Mouse (Mus musculus): Measurements from ENCODE around the gene Baz2a.
A peak's percentile ranks its signal among the peaks of the same experiment; 100 is the strongest.
"Not testable (repeated sequence)": the region's sequence is repeated elsewhere in the genome, so short reads cannot be mapped to it uniquely, and the experiment has no call there.

Baz2a gene

DNA sequence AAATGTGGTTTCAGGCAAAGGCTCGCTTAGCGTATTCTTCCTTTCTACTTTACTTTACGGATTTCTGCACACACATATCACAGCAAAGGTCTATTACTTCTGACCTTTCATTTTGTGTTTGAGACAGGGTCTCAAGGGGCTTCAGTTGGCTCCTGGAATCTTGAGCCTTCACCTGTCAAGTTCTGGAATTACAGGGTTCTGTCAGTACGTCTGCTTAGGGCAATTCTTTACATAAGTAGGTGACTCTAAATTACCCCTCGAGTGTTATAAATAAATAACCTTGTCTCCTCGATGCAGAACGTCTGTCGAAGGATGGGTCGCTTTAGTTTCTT is 8.9 kb upstream of the Baz2a start:
- DNase-seq: no peak

DNA sequence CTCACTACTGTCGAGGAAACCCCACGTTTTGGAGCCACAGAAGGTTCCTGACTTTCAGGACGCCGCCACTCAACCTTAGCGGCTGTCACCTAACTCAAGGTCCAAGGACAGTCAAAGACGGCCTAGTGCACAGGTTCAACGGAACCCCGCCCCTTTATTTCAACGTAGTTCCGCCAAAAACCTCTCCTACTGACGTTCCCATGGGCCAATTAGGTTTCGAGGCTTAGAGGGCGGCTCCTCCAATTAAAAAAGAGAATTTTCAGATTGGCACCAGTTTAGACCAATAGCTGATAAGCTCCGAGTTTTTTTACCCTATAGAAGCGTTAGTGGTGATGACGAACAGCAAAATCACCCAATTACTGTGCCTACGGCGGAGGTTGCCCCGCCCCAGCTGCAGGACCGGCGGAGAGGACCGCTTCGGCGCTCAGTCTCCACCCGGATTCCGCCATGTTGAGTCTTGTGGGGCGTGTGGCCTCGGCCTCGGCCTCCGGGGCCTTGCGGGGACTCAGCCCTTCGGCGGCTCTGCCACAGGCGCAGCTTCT is 8.4 kb upstream of the Baz2a start, which contains the start of gene Atp5b:
Gene Atp5b (plus strand): TSS at position 394 of the 542 bp plus-strand sequence.
- DNase-seq: peak; percentile 99

DNA sequence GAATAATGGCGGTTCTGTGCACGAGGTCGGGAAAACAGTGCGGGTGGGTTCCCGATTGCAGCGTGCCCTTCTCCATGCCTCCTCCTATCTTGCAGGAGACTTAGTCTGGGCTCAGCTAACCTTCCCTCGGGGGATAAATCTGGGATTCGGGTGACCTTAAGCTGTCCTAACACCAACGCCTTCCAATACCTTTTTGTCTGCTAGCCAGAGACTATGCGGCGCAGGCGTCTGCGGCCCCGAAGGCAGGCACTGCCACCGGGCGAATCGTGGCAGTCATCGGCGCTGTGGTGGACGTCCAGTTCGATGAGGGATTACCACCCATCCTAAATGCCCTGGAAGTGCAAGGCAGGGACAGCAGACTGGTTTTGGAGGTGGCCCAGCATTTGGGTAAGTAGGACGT is 7.7 kb upstream of the Baz2a start:
- DNase-seq: no peak

DNA sequence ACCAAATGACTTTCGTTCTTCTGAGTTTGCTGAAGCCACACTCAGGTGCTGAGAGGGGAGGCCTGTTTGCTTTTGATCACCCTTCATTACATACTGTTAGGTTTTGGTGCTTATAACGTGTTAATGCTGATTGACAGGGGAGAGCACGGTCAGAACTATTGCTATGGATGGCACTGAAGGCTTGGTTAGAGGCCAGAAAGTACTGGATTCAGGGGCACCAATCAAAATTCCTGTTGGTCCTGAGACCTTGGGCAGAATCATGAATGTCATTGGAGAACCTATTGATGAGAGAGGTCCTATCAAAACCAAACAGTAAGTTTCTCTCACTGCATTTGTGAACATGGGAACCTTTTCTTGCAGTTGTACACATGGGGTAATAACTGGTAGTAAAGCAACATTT is 7.2 kb upstream of the Baz2a start:
- no peak for DNase-seq

DNA sequence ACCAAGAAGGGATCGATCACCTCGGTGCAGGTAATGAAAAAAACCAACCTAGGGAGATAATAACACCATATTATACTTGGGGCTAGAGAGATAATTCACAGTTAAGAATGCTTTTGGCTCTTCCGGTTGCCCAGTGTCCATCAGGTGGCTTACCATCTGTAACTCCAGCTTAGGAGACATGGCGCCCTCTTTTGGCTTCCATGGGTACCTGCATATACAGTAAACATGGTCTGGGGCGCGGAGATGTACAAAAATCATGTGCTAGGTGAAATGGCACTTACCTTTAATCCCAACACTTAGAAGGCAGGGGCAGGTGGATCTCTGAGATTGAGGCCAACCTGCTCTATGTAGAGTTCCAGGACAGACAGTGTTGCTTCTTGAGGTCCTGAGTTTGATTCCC is 5.0 kb upstream of the Baz2a start:
- DNase-seq: no peak

DNA sequence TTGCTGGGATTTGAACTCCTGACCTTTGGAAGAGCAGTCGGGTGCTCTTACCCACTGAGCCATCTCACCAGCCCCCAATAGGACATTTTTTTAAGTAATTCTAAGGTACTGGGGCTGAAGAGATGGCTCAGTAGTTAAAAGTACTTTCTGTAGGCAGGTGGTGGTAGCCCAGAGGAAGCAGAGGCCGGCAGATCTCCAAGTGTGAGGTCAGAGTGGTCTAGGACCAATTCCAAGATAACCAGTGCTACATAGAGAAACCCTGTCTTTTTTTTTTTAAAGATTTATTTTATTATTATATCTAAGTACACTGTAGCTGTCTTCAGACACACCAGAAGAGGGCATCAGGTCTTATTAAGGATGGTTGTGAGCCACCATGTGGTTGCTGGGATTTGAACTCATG is 4.2 kb upstream of the Baz2a start:
- not testable (repeated sequence) for DNase-seq

DNA sequence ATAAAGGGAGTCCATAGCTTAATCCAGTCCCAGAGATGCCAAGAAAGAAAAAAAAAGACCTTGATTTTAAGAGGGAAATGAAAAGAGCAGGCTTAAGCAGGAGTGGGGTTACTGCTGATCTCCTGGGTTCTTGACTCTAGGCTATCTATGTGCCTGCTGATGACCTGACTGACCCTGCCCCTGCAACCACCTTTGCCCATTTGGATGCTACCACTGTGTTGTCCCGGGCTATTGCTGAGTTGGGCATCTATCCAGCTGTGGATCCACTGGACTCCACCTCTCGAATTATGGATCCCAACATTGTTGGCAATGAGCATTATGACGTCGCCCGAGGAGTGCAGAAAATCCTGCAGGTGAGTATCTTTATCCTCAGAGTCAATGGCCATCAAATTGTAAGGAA is 3.2 kb upstream of the Baz2a start:
- no peak for DNase-seq

DNA sequence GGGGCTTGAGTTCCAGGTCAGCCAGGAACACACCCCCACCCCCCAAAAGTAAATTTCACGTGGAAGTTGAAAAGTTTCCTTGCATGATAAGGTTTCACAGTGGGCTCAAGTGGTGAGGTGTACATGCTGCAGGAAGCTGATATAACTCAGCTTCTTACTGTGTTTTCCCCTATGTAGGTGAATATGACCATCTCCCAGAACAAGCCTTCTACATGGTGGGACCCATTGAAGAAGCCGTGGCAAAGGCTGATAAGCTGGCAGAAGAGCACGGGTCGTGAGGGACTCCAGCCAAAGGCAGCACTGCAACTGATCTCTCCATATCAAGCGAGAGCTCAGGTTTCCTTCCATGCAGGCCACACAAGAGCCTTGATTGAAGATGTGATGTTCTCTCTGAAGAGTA is 1.5 kb upstream of the Baz2a start:
- DNase-seq: no peak

DNA sequence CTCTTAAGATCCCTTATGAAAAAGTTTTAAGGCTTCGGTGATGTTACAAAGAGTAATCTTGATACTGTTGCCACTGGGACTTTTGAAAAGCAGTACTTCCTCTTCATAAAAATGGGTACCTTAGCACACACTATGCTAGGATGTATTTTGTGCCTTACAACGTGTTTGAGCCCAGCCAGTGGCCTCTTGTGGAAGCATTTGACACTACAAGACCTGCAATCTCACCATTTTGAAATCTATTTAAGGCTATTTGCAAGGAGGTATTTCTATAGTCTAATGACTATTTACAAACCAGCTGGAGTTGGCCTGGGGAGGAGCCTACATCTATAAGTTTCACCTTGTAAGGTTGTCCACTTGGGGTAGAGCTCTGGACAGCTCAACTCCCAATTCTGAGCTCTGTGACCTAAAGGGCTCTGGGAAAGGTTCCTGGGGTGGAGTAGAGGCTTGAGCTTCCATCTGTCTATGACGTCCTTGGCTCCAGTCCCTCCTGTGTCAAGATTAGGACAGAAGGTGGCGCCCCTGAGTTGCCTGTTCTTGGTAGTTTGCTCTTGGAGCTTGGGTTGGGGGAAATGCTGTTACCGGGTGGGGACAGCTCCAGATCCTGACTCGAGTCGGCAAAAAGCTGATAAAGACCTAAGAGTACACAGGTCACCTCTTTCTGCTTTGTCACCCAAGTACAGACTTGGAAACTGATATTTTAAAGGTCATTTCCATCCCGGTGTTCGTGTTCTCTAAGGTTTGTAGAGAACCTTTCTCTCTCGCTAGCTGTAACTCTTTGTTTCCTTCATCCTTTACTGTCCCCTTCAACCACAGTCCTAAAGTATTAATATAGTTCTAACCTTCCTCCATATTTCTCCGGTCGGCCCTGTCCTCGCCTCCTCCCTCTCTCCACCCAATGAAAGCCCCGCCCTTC is 470 bp upstream of the Baz2a start:
- peak; percentile 92 for DNase-seq

DNA sequence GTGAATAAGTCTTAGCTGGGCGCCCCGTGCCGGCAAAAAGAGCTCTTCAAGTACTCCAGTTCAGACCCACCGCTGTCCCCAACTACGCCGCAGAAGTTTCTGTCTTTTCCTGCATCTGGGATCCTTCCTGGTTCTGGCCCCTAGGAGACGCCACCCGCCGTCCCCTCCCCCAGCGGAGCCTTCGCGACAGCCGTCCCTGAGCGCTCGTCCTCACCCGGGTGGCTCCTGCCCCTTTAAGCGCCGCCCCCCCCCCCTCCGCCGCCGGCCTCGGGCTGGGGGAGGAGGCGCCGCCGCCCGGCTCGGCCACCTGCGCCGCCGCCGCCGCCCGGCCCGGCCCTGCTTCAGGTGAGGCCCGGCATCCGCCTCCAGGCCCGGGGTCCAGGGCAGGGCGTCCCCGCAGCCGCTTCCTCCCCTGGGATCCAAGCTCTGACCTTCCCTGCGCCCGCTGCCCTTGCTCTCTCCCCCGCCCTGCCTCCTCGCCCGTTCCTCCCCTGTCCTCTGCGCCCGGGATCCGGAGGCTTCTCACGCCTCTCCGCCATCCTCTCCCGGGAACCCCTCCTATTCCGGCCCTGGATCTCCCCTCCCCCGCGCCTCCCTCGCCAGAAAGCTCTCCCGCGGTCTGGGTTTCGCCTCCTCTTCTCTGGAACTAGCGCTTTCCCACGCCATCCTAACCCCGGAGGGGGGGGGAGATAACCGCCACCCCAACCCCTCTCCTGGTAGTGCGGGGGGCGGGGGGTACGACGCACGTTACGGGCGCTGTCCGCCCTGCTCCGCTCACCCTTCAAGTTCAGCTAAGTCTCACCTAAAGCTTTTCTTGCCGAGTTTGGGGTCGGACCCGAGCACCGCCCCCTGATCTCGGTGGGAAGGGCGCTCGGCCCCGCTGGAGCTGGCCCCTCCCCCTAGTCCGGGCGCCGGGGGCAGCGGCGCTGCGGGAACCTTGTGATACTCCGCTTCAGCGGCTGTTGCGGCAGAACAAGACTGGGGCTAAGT is 1.4 kb downstream of the Baz2a start:
- DNase-seq: peak; percentile 91

DNA sequence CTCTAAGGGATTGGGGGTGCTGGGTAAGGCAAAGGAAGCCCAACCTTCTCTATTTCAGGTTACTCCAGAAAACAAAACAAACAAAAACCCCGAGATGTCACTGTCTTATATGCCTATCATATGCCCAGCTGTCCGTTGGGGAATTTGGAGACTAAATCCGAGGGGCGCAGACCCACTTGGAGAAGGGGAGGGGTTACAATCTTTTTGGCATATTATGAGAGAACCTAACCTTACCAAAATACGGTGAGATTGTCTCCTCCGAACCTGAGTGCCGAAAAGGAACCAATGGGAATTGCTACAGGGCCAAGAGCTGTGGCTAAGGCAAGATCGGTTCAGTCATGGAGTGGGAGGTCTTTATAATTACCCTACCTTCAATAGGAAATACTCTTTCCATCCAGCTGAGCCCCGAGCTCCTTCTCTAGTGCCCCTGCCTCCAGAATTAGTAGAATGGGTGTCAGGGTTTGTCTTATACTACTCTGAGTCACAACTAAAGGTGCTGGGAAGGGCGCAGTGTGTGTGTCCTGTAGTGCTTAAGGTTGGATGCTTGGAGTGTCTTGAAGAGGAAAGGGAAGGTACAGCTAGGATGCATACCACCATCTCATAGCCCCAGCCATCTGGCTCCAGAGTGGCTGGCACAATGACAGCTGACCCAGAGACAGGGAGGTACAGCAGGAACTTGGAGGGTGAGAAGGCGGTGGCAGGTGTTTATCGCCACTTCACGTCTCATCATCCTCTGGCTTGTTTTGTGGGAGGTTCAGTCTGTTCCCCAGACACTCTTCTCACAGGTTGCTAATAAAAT is 2.3 kb downstream of the Baz2a start:
- no peak for DNase-seq

DNA sequence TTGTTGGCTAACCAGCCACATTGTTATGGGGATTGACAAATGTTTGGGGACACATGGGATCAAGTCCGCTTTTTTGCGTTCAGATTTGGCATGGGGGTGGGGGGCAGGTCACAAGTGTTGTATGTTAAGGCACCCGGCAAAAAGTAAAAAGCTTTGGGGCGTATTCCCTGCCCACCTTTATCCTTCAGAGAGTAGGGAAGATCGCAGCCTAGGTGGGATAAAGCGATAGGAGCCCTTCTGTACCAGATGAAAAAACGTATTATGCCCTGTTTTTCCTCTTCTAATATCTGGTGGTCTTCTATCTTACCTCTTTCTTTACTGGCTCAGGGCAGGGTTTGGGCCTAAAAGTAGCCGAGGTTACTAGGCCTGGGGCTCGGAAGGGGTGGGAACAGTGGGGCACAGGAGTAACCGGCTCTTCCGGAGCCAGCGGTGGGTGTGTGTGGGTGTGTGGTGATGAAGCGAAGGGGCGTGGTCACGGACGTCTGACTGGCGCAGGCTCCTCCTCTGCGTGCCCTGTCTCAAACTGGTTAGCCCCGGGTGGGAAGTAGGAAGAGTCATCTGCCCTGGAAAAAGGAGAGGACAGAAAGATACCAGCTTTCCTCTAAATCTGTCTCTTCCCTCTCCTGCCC is 3.1 kb downstream of the Baz2a start:
- peak; percentile 95 for DNase-seq

DNA sequence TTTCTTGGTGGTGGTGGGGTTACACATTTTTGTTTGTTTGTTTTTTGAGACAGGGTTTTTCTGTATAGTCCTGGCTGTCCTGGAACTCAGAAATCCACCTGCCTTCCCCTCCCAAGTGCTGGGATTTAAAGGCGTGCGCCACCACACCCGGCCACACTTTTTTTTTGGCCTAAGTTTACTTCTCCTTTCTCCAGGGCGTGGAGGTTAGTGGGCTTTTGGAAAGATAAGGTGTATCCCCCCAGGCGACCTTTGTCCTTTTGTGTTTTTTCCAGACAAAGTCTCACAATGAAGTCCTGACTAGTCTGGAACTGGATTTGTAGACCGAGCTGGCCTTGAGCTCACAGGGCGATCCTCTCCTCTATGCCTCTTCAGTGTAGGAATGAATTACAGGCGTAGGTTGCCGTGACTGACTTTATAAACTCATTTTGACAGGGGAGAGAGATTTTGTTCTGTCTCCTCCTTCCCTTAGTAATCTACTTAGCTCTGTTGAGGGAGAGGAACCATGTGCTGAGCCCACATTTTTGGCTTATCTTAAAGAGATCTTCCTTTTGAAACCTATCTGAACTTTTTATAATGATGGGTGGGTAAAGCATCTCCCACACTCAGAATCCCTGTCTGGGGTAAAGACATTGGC is 3.7 kb downstream of the Baz2a start:
- no peak for DNase-seq

DNA sequence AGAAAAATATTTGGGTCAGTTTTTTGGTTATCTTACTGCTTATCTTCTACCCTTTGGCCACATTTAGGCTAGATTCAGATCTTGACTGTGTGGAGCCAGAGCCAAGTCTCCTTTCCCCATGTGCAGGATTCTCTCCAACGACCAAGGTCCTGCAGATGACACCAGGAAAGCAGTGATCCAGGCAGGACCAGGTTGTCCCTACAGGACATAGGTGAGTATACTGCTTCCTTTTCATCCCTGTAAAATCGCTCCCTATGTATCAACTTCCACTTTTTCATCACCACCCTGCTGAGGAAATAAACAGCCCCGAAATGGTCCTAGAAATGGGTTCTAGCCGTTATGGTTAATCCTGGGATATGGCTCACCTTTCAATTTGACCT is 4.9 kb downstream of the Baz2a start:
- no peak for DNase-seq

DNA sequence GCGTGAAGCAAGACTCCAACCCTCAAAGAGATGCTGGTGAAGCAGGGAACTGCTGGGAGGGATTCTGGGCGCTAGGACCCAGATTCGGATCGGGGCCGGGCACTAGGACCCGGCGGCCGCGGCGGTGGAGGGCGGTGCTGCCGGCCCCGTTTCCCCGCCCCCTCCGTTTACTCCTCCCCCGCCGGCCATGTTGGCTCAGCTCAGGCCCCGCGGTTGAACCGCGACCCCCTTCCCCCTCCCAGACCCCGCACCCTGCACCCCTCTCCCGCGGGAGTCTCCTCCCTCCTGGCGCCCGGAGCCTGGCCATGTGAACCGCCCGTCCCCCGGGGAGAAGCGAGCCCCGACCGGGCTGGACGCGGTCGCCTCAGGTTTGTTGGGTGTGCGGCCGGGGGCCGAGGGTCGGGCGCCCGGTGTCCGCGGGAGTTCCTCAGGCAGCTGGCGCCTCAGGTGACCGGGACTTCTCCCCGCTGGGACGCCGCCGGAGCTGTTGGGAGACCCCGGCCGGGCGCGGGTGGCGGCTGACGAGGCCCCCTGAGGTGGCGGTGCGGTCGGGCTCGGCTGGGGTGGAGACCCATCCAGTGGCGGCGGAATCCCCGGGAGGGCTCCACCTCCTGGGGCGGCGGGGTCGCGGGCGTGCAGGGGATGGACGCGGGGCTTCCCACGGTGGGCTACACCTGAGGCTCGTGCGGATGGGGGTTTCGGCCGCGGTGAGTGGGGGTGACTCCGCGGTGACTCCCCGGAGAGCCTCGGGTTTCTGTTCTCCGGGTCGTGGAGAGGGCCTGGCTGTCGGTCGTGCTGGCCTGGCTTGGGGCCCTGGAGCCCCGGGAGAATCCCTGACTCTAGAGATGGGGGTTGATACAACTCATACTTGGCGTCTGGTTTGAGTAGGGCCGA is 5.6 kb downstream of the Baz2a start:
- peak; percentile 93 for DNase-seq

DNA sequence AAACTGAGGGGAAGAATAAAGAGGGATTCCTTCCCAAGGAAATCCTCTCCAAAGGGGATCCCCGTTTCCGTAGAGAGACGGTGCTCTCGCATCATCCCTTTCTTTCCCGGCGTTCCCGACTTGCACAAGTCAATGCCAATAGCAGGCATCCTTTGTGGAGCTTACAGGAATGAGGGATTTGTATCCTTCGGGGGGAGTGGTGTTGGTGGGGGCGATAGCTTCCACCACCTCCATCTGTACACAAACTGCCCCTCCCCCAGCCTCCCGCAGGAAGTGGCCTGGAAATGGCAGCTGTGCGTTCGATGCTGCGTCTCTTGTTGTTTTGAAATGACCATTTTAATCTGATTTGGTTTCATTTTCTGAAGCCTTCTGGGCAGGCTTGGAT is 6.2 kb downstream of the Baz2a start:
- peak; percentile 68 for DNase-seq

DNA sequence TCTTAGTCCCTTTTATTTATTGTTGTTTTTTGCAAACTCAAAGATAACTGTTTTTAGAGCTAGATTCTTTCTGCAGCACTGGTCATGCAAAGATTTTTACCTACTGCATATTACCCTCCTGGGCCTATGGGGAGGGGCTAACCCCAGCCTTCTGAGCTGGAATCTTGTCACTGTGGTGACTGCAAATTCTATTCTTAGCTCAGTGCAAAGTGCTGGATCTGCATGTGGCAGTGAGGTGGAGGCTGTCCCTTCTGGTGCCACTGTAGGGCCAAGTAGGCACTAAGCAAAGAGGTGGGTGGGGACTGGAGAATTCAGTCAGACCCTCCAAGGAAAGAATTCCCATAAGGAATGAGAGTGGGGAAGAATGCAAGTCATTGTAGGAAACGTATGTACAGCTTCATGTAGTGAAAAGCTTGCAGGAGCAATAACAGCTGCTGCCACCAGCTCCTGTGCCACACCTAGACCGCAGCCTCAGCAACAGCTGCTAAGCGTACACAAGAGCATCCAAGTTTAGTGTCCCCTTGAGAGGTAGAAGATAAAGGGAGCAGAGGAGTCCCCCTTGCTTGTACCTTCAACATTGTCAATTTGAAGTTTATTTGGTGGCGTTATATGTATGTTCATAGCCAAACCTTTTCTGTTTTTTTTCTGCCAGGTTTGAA is 18.9 kb downstream of the Baz2a start:
- no peak for DNase-seq

DNA sequence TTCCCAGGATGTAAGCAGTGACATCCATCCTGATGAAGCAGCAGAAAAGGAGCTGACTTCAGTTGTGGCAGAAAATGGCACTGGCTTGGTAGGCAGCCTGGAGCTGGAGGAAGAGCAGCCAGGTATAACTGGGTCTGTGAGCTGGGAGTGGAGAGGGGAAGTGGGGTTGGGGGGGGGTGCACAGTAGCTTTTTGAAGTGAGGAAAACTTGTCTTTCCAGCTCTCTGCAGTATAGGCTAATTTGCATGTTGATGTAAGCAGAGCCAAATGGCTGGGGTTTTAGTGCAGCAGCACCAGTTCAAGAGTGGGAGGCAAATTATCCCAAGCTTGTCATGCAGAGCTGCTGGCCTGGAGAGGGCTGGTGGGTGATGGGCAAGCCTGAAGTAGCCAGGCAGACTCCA is 19.9 kb downstream of the Baz2a start:
- DNase-seq: no peak

DNA sequence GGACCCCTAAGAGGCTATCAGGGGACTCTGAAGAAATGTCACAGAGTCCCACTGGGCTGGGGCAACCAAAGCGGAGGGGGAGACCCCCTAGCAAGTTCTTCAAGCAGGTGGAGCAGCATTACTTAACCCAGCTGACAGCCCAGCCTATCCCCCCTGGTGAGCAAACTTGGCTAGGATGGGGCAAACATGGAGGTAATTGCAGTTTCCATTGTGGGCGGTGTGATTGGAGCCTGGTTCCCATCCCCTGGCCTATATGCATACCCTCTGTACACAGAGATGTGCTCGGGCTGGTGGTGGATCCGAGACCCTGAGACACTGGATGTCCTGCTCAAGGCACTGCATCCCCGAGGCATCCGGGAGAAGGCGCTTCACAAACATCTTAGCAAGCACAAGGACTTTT is 32.5 kb downstream of the Baz2a start:
- no peak for DNase-seq

DNA sequence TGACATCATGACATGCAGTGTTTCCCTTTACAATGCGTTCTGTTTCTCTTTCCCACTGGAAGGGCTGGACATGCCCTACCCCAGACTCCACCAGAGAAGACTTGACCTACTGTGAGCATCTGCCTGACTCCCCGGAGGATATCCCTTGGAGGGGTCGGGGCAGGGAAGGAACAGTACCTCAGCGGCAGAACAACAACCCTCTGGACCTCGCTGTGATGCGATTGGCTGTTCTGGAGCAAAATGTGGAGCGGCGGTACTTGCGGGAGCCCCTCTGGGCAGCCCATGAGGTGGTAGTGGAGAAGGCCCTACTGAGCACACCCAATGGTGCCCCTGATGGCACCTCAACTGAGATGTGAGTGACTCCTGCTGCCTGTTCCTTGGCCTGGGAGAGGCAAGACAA is 33.5 kb downstream of the Baz2a start:
- no peak for DNase-seq

All from kidney, postnatal 14 days (tissue).